Mouse (Mus musculus): Measurements from ENCODE around the gene Nbl1.
A peak's percentile ranks its signal among the peaks of the same experiment; 100 is the strongest.

The Nbl1 gene

GRCm38 (mm10) chr4:139074060-139074459 is 18.7 kb downstream of the Nbl1 start:
- DNase-seq (ENCODE audit: extremely low spot score, low read depth, low spot score) = no peak

DNA sequence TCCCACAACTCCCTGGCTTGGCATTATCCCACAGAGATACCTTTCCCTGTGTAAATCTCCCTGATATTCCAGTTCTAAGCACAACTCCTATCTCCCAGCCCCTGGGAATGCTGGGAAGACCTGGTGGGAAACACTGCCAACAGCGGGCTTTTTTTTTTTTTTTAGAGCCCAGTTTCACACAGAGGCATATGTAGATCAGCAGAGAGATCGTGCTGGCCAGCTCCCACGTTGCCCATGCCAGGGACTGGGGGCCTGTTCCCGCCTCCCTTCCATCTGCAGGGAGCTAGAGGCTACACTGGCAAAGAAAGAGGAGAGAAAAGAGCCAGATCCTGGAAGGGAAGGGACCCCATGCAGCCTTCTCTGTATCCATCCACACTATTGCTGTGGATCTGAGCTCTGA is 24.5 kb downstream of the Nbl1 start:
- no peak for DNase-seq (ENCODE audit: extremely low spot score, low read depth, low spot score)

DNA sequence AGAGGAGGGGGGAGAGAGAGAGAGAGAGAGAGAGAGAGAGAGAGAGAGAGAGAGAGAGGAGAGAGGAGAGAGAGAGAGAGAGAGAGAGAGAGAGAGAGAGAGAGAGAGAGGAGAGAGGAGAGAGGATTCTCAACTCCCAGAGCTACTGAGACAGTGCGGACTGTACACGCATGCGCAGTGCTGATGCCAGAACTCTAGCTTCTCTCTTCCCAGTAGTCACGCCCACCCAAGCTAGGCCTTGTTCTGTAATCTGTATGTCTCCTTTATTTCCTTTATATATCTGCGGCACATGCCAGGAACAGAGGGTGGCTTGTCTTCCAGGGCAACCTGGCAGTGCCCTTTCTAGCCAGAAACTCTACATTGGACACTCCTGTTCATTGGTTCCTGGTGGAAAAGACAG is 28.0 kb downstream of the Nbl1 start:
- DNase-seq (ENCODE audit: extremely low spot score, low read depth, low spot score) = no peak

GRCm38 (mm10) chr4:139059569-139059968 is 33.2 kb downstream of the Nbl1 start:
- peak; percentile 35 for DNase-seq (ENCODE audit: extremely low spot score, low read depth, low spot score)

DNA sequence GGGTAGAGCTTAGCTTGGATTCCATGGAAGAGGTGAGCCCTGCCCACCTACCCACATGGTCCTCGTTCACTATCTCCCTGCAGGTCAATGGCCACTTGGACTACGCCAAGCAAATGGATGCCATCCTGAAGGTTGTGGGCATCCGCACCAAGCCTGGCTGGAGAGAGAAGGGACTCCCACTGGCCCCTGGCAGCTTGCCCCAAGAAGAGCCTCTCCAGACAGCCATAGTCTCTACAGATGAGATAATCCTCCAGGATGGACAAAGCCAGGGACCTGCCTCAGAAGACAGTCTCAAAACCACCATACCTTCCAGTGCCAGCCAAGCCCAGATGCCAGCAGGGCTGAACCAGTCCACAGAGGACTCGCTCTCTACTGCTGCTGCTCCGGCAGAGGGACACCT is 34.8 kb downstream of the Nbl1 start:
- no peak for DNase-seq (ENCODE audit: extremely low spot score, low read depth, low spot score)

DNA sequence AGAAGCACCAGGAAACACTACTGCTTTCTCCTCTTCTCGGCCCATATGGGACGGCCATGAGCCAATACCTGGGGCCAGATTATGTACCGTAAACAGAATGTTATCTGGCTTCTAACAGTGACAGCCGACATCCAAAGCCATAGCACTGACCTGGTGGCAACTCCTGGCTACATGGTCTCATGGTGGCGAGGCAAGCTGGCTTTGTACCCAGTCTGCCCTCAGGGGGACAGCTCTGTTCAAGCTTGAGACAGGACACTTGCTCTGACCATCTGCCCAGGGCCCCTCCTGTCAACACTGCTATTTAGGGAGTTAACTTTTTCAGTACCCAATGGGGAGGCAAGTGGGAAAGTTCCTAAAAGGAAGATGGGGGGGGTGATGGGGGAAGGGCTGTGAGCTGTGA is 35.5 kb downstream of the Nbl1 start:
- DNase-seq (ENCODE audit: extremely low spot score, low read depth, low spot score) = no peak

DNA sequence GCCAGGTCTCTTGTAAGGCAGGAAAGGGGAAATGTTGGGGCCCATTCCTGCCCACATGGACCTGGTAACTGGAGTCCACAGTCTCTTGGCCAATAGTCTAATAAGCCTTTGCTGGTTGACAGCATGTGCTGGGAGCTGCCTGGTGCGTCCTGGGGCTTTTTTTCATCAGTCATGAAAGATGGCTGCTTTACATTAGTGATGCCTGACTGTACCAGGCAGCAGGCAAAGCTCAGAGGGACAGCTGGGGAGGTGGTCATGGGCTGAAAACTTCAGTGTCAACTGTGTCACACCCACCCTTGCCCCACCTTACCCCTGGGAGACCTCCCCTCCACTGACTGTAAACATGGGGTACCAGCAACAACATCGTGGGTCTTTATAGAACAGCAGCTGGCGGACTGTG is 37.0 kb downstream of the Nbl1 start:
- no peak for DNase-seq (ENCODE audit: extremely low spot score, low read depth, low spot score)

DNA sequence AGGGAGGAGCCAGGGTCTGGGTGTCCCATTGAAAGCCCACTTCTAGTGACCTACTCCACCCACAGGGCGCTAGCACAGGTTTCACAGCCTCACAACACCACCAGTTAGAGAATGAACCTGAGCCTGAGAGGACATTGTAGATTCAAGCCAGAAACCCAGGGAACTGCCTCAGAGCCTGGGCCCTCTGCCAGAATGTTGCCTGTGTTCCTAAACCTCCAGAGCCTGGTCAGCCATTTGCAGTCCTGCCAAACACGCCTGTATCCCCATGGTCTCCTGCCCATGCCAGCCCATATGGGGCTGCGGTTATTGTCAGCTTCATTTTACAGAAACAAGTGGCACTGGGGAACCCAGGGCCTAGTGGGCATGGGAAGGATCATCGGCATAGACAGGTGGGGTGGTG is 37.5 kb downstream of the Nbl1 start:
- DNase-seq (ENCODE audit: extremely low spot score, low read depth, low spot score) = no peak

- DNase-seq (ENCODE audit: extremely low spot score, low read depth, low spot score) = no peak
Observed at GRCm38 (mm10) chr4:139054300-139054923, 38.4 kb downstream of the Nbl1 start.

GRCm38 (mm10) chr4:139053391-139053790 is 39.4 kb downstream of the Nbl1 start:
- DNase-seq (ENCODE audit: extremely low spot score, low read depth, low spot score) = no peak

DNA sequence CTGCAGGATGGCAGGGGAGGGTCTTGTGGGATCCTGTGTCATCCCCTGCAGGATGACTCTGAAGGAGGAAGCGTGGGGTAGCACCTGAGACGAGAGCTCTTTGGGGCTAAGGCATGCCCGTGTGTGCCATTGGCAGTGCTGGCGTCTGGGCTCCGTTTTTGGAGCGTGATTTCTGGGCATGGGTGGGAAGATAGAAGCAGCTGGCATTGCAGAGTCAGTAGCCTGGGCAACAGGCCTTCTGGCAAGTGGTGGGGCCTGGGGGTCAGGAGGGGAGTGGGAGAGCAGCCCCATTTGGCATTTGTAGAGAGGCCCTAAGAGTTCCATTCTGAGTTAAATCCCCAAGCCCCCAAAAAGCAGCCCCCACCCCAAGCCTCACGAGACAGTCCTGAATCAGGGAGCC is 40.0 kb downstream of the Nbl1 start:
- DNase-seq (ENCODE audit: extremely low spot score, low read depth, low spot score) = no peak

DNA sequence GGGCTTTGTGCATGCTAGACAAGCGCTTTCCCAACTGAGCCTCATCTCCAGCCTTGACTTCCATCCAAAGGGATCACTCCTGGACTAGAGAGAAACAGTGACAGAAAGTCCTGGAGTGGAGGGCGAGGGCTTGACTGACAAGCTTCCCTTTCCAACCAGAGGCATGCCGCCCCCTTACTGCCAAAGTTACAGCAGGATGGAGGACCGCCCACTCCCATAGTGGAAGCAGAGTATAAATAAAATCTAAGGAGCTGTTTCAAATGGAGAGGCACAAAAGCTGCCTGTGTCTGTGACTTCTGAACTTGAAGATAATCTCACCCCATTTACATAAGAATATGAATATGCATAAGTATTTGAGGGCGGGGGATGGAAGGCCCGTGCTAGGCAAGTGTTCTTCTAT is 44.3 kb downstream of the Nbl1 start:
- no peak for DNase-seq (ENCODE audit: extremely low spot score, low read depth, low spot score)

DNA sequence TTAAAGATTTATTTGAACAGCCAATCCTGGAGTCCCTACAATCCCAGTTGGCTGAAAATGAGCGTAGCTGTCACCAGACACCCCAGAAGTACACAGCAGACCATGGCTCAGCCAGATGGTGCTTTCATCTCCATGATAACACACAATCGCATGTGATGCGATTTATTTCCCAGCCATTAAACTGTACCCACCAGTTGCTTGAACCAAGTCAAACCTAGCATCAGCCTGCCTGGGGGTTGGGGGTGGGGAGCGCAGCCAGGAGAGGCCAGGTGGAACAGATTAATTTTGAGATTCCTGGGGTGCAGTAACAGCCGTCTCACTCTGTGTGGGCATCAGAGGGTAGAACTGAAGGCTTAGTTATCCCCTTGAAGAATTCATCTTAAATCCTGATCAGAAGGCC is 46.4 kb downstream of the Nbl1 start:
- DNase-seq (ENCODE audit: extremely low spot score, low read depth, low spot score) = no peak

- DNase-seq (ENCODE audit: extremely low spot score, low read depth, low spot score) = no peak
Observed at GRCm38 (mm10) chr4:139044566-139044965, 48.2 kb downstream of the Nbl1 start.

- no peak for DNase-seq (ENCODE audit: extremely low spot score, low read depth, low spot score)
Observed at GRCm38 (mm10) chr4:139043600-139043999, 49.2 kb downstream of the Nbl1 start.

DNA sequence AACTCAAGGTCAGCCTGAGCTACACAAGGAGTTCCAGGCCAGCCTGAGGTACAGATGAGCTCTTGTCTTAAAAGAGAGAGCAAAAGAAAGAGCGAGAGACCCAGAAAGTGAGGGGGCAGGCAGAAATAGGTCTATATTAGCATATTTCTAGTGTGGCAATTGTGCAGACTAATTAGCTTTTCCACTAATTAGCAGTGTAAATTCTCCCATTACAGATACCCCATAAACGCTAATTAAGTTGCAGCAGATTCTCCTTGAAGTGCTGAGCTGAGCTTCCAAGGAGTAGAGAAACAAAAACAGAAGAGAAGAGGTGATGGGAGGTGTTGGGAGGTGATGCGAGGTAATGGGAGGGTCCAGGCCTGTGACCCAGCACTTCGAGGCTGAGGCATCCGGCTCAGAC is 50.2 kb downstream of the Nbl1 start:
- no peak for DNase-seq (ENCODE audit: extremely low spot score, low read depth, low spot score)

- no peak for DNase-seq (ENCODE audit: extremely low spot score, low read depth, low spot score)
Observed at GRCm38 (mm10) chr4:139040084-139040839, 52.5 kb downstream of the Nbl1 start.

DNA sequence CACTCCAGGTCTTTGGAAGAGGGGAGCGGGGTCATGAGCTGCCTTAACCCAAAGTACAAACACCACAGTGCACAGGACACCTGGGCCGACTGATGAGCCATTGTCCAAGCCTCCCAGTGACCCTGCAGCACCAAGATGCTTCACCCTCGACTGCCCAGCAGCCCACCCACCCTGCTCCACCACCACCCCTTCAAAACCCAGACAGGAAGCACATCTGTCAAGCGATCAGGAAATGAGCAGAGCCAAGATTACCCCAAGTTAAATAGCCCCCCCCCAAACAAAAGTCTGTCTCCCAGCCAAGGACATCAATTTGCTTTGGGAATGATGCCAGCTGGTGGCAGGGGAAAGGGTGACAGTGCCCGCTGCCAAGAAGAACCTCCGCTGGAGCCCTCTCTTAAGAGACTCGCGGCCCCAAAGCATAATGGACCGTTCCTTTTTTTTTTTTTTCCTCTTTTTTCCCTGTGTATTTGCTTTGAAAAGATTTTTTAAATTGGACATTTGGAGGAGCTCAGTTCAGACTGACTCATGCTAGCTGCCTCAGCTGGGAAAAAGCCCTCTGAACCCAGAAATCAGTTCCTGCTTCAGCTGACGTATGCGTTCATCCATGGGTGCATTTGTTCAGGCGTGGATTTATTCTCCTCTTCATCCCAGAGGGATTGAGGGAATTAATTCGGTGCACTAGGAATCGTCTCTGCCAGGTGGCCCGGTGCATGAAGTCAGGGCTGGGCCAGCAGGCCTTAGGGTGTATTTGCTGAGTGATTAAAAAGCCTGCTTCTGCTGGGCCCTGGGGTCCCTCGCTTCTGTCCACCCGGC is 54.8 kb downstream of the Nbl1 start:
- no peak for DNase-seq (ENCODE audit: extremely low spot score, low read depth, low spot score)

DNA sequence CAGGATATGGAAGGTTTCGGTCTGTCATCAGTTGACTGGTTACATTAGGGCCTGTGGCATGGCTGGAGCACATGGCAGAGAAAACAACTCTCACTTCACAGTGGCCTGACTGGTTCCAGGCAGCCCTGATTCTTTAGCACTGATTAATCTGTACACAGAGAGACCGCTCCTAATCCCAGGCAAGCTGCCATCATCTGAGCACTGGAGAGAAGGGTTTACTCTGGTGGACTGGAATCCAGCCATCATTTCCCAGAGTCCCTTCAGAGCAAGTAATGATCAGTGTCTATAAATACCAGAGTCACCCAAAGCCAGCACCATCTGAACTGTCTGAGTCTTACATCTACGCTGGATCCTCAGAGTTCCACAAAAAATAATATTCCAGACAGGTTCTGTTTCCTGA is 57.0 kb downstream of the Nbl1 start:
- no peak for DNase-seq (ENCODE audit: extremely low spot score, low read depth, low spot score)

- DNase-seq (ENCODE audit: extremely low spot score, low read depth, low spot score) = no peak
Observed at GRCm38 (mm10) chr4:139034942-139035341, 57.9 kb downstream of the Nbl1 start.

DNA sequence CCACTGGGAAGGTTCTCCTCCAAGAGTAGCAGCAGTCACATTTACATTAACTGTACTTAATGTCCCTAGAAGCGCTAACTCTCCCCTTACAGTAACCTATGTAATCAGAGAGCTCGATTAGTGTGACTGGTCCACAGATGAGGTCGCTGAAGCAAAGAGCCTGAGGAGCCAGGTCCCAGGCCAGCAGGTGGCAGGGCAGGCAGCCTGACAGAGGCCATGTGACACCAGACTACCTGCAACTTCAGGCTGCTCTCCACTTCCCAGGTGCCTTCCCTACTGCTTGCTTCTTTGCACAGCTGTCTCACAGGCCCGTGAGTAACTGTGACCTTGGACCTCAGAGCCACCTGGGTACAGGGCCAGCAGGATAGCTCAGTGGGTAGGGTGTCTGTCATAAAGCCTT is 58.3 kb downstream of the Nbl1 start:
- DNase-seq (ENCODE audit: extremely low spot score, low read depth, low spot score) = no peak

GRCm38 (mm10) chr4:139034010-139034367 is 58.8 kb downstream of the Nbl1 start:
- DNase-seq (ENCODE audit: extremely low spot score, low read depth, low spot score) = no peak
